Mouse (Mus musculus) layer of hippocampus, adult 6 months (tissue): ENCODE measurements around the gene Cyp2c68. TPM values are rescaled to one million over a fixed set of nuclear protein-coding genes. Genes with fewer than 3 reads are reported as not detected.

Experiments
- long read RNA-seq, 2 experiments: library from polyadenylated mRNA; unstranded; transcript quantifications; one replicate each; pipeline ENCODE4 v2.0.0; 2019 to 2020
- polyA plus RNA-seq: library from polyadenylated mRNA; unstranded; fragments of <200 nt; fragmentation: Nextera tagmentation; gene quantifications from 2 replicates; pipeline ENCODE4 v1.2.3, GENCODE M21; 2021

The Cyp2c68 gene
- polyA plus RNA-seq: not detected in 2 replicates
- long read RNA-seq, experiment 1: 0 reads
- long read RNA-seq, experiment 2: 0 reads

DNA sequence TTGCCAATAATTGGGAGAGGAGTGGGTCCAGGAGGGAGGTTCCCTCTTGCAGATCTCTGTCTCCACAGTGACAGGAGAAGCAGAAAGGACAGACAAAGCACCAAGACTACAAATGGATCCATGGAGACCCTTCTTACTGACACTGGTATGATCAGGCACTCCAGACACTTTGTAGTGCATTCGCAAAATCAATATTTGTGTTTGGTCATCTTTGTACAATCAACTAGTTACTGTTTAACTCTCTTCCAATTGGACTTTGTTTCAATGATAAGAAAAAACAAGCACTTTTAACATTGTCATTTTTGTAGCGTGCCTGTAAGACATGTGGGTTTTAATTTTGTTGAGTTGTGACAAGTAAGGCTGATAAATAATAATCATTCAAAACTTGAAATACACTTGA lies at the start of gene Cyp2c68:
TSS of gene Cyp2c68 (minus strand) at position 135 of the 400 bp plus-strand sequence.

DNA sequence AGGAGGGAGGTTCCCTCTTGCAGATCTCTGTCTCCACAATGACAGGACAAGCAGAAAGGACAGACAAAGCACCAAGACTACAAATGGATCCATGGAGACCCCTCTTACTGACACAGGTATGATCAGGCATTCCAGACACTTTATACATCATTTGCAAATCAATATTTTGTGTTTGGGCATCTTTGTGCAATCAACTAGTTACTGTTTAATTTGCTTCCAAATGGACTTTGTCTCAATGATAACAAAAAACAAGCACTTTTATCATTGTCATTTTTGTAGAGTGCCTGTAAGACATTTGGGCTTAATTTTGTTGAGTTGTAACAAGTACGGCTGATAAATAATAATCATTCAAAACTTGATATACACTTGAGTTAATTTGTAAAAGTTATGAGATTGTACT lies 91.9 kb downstream of the Cyp2c68 start, which contains the start of gene Cyp2c67:
TSS of gene Cyp2c67 (minus strand) at position 114 of the 400 bp plus-strand sequence.

Other genes starting within 250 kb of the Cyp2c68 start
- not detected in 2 replicates for gene Cyp2c39, start 230.2 kb downstream of the Cyp2c68 start, polyA plus RNA-seq
- not detected in 2 replicates for gene Cyp2c67, start 92.0 kb downstream of the Cyp2c68 start, polyA plus RNA-seq
- not detected in 2 replicates for gene Cyp2c40, start 71.8 kb upstream of the Cyp2c68 start, polyA plus RNA-seq
- gene Cyp2c69, start 145.7 kb upstream of the Cyp2c68 start, polyA plus RNA-seq: not detected in 2 replicates